Mouse (Mus musculus): ENCODE results near the gene Gm21969. TPM values are rescaled to one million over a fixed set of nuclear protein-coding genes. Genes with fewer than 3 reads are reported as not detected.

Gene Gm21969
- total RNA-seq, 2 experiments from 2014 or later: 0.60 TPM; not detected in 1

- no peak for ATAC-seq (replicated peaks; ENCODE audit: low FRiP score, poor library complexity, severe bottlenecking)
Observed at GRCm38 (mm10) chr4:139583629-139584245, 19.2 kb upstream of the Gm21969 start.

- no peak for ATAC-seq (replicated peaks; ENCODE audit: low FRiP score, poor library complexity, severe bottlenecking)
Observed at GRCm38 (mm10) chr4:139584704-139585103, 18.3 kb upstream of the Gm21969 start.

- ATAC-seq (replicated peaks; ENCODE audit: low FRiP score, poor library complexity, severe bottlenecking): no peak
Observed at GRCm38 (mm10) chr4:139585713-139586112, 17.3 kb upstream of the Gm21969 start.

- no peak for ATAC-seq (replicated peaks; ENCODE audit: low FRiP score, poor library complexity, severe bottlenecking)
Observed at GRCm38 (mm10) chr4:139587370-139587769, 15.6 kb upstream of the Gm21969 start.

GRCm38 (mm10) chr4:139587773-139588172 lies 15.2 kb upstream of the Gm21969 start:
- no peak for ATAC-seq (replicated peaks; ENCODE audit: low FRiP score, poor library complexity, severe bottlenecking)

- no peak for ATAC-seq (replicated peaks; ENCODE audit: low FRiP score, poor library complexity, severe bottlenecking)
Observed at GRCm38 (mm10) chr4:139589351-139590027, 13.5 kb upstream of the Gm21969 start.

- ATAC-seq (replicated peaks; ENCODE audit: low FRiP score, poor library complexity, severe bottlenecking): no peak
Observed at GRCm38 (mm10) chr4:139590446-139590845, 12.5 kb upstream of the Gm21969 start.

GRCm38 (mm10) chr4:139592895-139593294 lies 10.1 kb upstream of the Gm21969 start:
- ATAC-seq (replicated peaks; ENCODE audit: low FRiP score, poor library complexity, severe bottlenecking): no peak

- ATAC-seq (replicated peaks; ENCODE audit: low FRiP score, poor library complexity, severe bottlenecking): no peak
Observed at GRCm38 (mm10) chr4:139593383-139593782, 9.6 kb upstream of the Gm21969 start.

GRCm38 (mm10) chr4:139594062-139594461 lies 8.9 kb upstream of the Gm21969 start:
- ATAC-seq (replicated peaks; ENCODE audit: low FRiP score, poor library complexity, severe bottlenecking): no peak

- no peak for ATAC-seq (replicated peaks; ENCODE audit: low FRiP score, poor library complexity, severe bottlenecking)
Observed at GRCm38 (mm10) chr4:139596715-139597114, 6.3 kb upstream of the Gm21969 start.

GRCm38 (mm10) chr4:139597286-139598284 lies 5.4 kb upstream of the Gm21969 start:
- ATAC-seq (replicated peaks; ENCODE audit: low FRiP score, poor library complexity, severe bottlenecking): no peak

- ATAC-seq (replicated peaks; ENCODE audit: low FRiP score, poor library complexity, severe bottlenecking): no peak
Observed at GRCm38 (mm10) chr4:139598356-139598755, 4.6 kb upstream of the Gm21969 start.

- no peak for ATAC-seq (replicated peaks; ENCODE audit: low FRiP score, poor library complexity, severe bottlenecking)
Observed at GRCm38 (mm10) chr4:139598950-139599518, 4.0 kb upstream of the Gm21969 start.

- no peak for ATAC-seq (replicated peaks; ENCODE audit: low FRiP score, poor library complexity, severe bottlenecking)
Observed at GRCm38 (mm10) chr4:139601519-139602356, 1.2 kb upstream of the Gm21969 start.

GRCm38 (mm10) chr4:139605216-139605615 lies 2.2 kb downstream of the Gm21969 start:
- no peak for ATAC-seq (replicated peaks; ENCODE audit: low FRiP score, poor library complexity, severe bottlenecking)

- no peak for ATAC-seq (replicated peaks; ENCODE audit: low FRiP score, poor library complexity, severe bottlenecking)
Observed at GRCm38 (mm10) chr4:139606732-139607131, 3.7 kb downstream of the Gm21969 start.

GRCm38 (mm10) chr4:139608975-139609374 lies 6.0 kb downstream of the Gm21969 start:
- ATAC-seq (replicated peaks; ENCODE audit: low FRiP score, poor library complexity, severe bottlenecking): no peak

- ATAC-seq (replicated peaks; ENCODE audit: low FRiP score, poor library complexity, severe bottlenecking): no peak
Observed at GRCm38 (mm10) chr4:139610954-139611353, 8.0 kb downstream of the Gm21969 start.

All from erythroblast, adult 5-6 weeks (primary cell).